Mouse (Mus musculus) erythroblast, adult 5-6 weeks (primary cell): ENCODE data around the gene Sstr5. TPM values are rescaled to one million over a fixed set of nuclear protein-coding genes. Genes with fewer than 3 reads are reported as not detected.

Experiments used
- ATAC-seq: replicated peaks from 2 replicates; pipeline ENCODE4 v1.8.0; 2016; ENCODE audit warnings: moderate number of reproducible peaks, mild to moderate bottlenecking, moderate TSS enrichment, inconsistent platforms; ENCODE audit not compliant: poor library complexity, low FRiP score, severe bottlenecking
- total RNA-seq, 2 experiments: library from RNA; stranded (forward) in 1 of 2; stranded (reverse) in 1 of 2; fragments of 150-400 nt in 1 of 2; fragments of 200-764, 138-1000 nt in 1 of 2; gene quantifications; 2 replicates each; pipeline versions ENCODE4 v1.2.3 to v1.2.4; 2015 to 2017; ENCODE audit warnings: low replicate concordance in 2 of 2

Gene Sstr5
- total RNA-seq, 2 experiments from 2014 or later = not detected

DNA sequence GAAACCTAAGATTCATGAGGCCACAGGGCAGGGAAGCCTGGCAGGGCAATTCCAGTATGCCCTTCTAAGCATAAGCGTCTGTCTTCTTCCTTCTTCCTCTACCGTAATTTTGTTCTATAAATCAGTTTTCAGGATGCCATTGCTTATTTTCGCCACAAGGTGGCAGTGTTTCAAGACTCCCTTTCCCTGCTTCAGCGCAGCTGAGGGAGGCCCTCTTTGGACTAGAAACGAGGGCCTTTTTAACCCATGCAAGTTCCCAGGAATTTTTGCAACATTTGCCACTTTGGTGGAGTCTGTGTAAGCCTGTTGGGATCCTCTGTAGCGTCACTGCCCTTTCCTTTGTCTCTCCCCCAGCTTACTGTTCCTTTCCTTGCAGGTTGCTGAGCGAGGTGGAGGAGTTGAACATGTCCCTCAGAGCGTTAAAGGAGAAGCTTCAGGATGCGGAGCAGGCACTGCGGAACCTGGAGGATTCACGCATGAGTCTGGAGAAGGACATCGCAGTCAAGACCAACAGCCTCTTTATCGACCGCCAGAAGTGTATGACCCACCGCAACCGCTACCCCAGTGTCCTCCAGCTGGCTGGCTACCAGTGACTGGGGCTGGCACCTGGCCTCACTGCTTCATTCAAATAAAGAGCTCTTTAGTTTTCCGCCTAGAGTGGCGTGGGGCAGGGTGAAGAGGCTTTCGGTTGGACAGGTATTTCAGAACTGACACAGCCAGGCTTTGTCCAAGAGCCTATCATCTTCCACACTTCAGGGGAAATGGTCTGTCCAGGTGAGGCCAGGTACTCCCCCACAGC is 20.9 kb downstream of the Sstr5 start:
- no peak for ATAC-seq

DNA sequence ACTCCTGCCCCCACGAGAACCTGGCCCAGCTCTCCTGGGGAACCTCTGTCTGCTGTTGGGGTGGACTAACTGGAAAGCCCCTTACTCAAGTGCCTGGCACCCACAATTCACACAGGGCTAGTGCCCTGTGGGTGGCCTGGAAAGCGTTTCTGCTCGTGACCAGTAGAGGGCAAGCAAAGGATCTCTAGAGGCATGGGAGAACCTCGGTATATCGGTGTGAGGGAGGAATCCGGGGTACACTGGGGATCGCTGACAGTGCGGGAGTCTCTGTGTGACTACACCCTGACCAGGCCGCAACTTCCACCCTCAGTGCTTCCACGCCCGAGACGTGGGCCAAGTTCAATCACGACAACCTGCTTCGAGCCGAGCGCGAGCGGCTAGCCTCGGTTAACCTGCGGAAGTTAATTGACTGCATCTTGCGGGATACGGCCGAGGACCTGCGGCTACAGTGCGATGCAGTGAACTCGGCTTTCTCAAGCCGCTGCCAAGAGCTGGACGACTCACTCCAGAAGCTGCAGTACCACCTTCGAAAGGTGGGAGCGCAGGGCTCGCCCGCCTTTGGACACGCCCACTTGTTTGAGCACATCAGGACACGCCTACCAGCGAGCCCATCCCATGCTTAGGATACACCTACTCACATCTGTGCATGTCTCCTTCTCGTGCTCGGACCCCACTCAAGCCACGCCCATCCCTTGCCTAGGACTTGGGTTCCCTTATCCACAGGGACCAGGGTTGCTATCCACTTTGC is 22.6 kb downstream of the Sstr5 start:
- ATAC-seq = peak; percentile 59

DNA sequence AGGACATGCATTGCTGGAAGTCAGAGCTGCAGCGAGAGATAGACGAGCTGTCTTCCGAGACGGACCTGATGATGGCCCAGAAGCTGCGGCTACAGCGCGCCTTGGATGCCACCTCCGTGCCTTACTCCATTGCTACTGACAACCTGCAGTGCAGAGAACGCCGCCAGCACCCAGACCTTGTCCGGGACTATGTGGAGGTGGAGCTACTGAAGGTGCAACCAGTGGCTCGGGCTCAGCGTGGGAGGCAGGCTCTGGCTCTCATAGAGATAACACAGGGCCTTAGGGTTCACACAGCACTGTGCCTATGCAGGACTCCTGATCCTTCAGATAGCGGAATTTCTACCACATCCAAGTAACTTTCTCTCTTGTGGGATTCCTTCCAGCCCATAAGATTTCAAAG is 25.0 kb downstream of the Sstr5 start:
- no peak for ATAC-seq

DNA sequence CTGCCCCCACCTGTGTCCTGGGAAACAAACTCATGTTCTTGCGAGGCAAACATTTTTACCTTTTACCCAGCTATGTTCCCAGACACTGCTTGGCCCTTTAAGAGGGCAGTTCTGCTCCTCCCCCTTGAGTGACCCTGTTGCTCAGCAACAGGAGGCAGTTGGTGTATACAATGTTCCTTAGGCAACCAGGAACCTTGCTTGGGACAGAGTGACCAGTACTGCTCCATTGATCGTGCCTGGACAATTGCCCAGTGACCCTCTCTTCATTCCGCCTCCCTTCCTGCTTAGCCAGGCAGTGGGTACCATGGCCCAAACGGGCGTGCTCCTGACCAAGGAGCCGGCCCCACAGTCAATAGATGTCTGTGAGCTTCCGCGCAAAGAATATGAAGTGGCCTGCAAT is 25.7 kb downstream of the Sstr5 start:
- ATAC-seq = no peak

DNA sequence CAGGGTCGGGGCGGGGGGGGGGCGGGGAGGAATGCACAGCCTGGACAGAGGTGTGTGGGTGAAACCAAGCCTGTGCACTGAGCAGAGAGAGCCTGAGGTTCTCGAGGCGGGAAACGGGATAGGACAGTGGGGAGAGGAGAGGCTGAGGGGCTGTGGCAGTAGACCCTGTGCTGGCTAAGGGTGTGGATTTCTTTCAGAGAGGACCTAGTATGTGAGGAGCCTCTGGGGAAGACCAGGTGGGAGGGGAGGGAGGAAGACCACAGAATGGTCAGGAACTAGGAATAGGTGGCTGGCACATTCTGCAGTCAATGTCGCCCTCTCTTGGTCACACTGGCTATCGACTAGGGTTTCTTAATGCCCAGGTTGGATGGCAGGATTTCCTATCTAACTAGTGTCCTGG is 27.3 kb downstream of the Sstr5 start:
- no peak for ATAC-seq

DNA sequence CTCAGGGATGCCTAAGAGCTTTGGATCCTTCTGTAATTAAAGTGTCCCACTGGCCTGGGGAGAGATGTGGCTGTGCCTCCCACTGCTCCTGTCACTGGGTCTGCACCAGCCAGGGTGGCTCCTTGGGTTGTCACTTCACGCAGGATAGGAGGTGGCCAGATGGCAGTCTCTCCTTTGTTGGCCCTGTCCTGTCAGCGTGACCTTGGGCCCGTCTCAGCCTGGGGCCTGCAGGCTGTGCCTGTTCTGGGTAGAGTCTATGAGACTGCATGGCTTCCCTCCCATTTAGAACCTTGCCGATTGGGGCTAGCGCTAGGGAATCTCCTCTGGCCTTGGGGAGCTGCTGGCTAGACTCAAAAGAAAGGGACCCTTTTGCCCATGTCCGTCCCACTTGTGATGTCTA is 28.8 kb downstream of the Sstr5 start:
- no peak for ATAC-seq

DNA sequence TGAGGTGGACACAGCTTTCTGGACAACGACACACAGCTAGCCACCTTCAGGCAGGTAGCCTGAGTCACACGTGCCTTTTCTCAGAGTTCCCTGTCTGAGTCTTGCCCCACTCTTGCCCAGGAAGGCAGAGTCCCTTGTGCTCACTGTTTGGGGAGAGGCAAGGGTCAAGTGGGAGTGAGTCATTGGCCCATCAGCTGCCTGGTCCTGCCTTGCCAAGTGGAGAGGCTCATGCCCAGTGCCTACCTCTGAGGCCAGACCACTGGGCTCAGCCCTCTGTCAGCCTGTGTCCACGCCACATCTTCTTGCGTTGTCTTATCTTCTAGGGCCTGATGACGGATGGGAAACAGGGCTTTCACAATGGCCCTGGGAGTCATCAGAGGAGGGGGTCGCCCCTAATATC is 29.3 kb downstream of the Sstr5 start:
- ATAC-seq = no peak

DNA sequence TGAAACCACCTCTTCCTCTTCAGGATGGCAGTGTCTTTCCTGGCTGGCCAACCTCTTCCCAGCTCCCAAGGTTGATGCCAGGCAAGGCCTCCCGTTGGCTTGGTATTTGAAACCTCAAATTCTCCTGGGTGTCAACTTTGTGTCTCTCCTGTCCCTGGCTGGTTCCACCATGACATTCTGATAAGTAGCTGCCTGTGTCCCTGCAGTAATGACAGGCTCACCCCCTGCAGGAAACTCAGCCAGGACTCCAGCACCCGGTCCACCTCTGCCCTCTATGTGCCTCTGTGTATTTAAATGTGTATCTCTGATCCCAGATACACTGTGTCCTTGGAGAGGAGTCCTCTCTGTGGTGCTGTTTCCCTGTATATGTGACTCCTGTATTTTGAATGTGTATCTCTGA is 30.8 kb downstream of the Sstr5 start:
- ATAC-seq = no peak

DNA sequence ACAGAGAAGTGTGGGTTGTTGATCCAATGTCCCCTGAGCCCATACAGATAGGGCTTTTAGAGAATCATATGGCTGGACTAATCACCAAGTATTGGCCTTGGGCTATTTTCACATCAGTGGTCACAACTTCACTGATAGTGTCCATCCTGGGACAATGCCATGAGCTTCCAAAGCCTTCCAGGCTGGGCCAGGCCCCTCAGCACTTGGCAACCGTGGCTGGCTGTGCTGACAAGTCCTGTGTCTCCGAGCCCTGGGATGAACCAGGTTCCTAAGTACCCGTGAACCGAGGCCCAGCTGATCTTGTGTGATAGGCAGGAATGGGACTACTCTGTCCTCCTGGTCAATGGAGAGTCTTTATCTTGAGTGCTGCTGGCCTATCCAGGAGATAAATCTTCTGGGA is 33.0 kb downstream of the Sstr5 start:
- no peak for ATAC-seq

DNA sequence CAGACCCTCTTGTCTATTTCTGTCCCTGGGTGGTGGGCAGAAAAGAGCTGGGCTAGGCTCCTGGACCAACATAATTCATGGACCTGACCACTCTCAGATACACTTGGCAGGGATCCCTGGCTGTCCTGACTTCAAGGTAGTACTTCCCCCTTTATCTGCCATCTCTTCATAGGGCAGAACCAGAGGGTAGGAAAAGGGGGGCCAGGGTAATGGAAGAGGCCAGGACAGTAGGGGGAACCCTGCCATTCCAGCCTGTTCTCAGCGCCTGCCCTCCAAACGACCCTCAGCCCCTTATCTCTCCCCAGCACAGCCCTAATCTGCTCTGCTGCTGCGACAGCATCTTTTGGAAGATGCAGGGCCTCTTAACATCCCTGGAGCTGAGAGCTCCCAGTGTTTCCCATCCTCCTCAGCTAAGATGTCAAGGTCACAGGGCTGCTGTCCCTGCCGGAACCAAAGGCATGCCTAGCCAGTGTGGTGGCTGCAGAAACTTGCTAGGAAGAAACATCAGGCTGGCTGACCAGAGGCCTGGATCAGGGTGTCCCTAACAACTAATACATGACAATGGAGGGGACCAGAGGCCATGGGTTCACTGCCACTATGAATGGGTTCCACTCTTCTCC is 33.7 kb downstream of the Sstr5 start:
- ATAC-seq = no peak

DNA sequence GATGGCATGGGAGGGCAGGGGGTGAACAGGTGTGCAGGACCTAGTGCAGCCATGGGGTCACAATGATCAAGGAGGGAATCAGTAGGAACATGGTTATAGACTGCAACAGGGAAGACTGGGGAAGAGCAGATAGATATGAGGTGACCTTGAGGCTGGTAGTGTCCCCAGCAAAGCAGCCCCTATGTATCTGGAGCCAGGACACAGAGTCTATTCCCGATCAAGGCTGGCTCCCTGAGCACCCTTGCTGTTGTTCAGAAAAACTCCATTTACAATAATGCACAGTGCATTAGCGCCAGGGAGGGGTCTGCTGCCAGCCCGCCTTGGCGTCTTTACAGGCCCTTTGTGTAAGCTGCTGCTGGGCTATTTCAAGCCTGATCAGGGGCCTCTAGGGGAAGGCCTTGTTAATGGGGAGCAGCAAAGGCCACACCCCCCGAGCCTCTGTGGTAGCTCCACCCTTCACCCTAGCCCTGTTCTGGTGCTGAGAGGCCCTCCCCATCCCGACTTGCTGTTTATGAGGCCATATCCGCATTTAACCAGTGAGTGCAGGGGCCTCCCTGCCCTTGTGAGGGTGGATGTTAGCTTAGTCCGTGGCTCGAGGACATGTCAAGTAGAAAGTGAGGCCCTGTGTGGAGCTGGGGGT is 34.7 kb downstream of the Sstr5 start:
- ATAC-seq = no peak

DNA sequence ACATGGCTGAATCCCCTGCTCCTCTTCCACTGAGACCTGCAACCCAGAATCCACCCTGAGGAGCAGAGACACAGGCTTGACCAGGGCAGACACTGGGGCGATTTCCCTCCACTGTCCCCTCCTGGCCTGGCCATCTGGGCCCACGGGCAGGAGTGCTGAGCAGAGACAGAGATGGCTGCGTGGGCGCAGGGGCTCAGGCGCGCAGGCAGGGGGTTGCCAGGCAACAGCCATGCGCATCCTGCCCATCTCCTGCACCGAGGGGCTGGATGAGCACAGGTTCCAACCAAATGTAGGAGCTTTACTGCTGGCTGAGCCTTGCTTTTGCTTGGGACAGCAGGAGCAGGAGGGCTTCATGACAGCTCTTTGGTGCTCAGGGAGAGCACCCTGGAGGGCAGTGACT is 40.5 kb downstream of the Sstr5 start:
- no peak for ATAC-seq

DNA sequence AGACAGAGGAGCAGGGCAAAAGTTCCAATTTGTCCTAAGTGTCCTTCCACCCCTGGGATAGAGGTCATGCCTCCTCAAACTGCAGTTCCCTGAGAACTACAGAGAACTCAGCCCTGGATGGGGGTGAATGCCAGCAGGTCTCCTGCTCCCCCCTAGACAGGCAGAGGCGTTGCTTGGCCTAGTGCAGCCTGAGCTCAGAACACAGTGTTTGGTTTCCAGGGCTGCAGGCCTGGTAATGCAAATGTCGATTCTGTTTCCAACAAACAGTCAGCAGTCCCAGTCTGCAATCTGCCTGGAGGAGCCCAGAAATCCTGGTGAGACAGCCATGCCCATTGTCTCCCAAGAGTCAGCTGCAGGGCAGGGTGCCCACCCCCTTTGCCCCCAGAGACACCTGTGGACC is 42.8 kb downstream of the Sstr5 start, which contains the start of gene Tekt4:
Gene Tekt4, plus strand, starts transcription at position 344 of the 400 bp plus-strand sequence.
- ATAC-seq = no peak

DNA sequence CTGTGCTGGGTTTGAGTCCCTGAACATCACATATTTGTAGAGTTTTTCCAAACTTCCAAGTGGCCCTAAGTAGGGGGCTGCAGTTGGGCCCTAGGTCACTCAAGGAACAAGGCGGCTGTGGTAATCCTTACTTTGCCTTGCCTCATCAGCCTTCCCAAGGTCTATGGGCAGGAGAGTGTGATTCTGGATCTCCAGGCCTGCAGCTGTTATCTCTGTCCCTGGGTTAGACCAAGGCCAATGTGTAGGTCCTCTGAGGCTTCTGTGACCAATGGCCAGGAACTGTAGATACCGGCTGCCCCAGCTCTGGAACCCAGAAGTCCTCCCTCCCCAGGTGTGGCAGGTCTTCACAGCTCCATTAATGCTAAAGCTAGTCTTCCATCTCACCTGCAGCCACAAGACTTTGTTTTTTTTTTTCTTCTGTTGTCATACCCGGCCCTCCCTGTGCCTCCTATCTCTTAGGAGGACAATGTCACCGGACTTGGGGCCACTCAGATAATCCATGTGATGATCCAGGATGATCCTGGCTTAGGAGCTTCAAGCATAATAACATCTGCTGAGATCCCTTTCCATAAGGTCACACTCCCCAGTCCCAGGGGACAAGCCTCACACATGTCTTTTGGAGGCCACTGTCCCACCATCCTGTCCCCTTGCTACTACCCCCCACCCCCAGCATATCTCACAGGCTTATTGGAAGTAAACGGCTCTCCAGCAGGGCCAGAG is 44.7 kb downstream of the Sstr5 start:
- ATAC-seq = no peak

DNA sequence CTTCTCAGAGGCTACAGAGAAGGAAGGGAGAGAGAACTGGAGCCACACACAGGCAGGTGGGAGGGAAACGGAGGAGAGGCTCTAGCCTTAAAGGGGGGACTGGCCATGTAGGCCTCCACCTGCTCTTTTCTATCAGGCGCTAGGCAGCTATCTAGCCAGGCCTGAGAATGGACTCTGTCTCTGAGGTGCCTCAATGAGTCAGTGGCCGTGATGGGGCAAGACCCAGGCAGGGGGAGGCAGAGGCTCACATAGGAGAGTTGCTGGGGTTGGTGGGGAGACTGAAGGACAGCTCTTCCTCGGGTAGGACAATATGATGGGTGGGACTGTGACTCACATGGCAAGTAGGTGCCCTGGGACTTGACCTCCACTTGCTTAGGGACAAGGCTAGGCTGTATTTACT is 46.8 kb downstream of the Sstr5 start:
- ATAC-seq = no peak

DNA sequence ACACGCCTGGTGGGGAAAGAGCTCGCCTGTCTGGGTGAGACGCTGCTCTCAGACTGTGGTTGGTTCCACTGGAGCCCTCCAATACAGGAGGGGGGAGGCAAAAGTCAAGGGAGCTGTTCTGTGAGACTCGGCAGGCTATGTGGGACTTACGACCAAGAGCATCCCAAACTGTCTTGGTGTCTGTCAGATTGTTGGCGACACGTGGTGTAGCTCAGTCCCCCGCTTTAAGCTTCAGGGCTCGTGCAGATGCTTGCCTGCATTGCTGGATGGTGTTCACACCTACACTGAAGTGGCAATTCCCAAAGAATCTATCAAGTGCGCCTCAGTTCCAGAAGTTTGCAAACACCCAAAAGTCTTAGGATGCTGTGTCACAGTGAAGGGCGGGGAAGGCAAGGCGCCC is 49.2 kb downstream of the Sstr5 start:
- no peak for ATAC-seq

DNA sequence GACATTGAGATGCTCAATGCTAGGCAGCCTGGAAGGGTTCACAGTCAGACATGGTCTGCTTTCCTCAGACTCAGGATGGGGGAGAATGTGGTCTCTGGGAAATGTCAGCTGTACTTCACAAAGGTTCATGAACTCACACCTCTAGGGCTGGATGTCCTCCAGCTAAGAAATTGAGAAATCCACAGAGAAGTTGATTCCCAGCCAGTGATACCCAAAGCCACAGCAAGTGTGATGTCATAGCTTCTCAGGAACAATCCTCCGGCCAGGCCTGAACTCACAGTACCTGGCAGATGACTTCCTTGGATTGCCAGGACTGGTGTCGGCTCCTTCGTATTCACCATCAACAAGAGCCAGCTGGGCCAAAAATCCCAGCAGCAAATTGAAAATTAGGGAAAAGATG is 51.2 kb downstream of the Sstr5 start:
- no peak for ATAC-seq

DNA sequence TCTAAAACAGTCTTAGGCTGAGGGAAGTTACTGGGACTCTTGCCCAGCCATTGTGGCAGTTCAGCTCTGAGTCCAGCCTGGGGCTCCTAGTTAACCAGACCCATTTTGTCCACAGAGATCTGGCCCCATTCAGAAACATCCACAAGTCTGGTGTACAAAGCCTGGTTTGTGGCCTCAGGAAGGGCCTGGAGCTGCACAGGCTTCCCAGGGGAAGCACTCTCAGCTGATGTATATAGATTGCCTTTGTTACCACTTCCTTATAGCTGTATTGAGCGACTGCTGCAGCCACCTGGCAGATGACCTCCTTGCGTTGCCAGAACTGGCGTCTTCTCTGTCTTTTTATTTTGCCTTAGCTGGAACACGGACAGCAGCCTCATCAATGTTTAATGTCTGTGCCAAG is 52.0 kb downstream of the Sstr5 start:
- ATAC-seq = no peak

DNA sequence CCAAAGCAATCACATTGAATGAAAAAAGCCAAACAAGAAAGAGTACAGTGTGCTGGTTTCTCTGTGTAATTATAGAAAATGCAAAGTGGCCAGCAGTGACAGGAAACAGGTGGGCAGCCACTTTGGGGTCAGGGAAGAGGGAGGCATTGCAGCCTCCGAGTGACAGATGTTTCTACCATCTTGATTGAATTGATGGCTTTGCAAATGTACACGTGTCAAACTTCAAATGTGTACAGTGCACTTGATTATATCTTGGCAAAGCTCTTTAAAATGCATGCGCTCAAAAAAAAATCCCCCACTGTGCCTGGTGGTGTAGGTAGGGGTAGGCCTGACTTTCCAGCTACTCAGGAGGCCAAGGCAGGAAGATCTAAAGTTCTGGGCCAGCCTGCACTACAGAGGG is 54.2 kb downstream of the Sstr5 start:
- ATAC-seq = no peak

DNA sequence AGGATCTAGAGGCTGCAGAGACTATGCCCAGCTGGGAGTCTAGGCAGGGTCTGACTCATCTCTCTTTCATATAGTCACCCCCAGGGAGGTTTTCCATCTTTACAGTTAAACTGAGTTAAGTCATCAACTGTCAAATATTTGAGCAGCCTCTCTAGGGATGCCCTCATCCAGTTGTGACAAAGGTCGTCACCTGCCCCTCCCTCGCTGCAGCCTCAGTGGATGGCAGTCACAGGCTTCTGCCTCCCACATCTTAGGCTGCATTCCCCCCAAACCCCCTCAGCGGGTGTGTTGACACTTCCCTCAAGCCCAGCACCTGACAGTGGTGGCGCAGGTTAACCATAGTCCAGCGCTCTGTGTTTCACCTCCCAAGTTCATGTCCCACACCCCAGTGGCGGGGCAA is 55.7 kb downstream of the Sstr5 start:
- ATAC-seq = no peak
